Mouse (Mus musculus) lung, embryonic 16.5 days (tissue): ENCODE measurements around the gene Mpp4. TPM values are rescaled to one million over a fixed set of nuclear protein-coding genes. Genes with fewer than 3 reads are reported as not detected.

ENCODE experiments used
- ATAC-seq: fragments of 200-750 bp; cut with Nextera tagmentation; 2 replicates; pipeline ENCODE4 v1.8.0; 2017; ENCODE audit warnings: low read depth, mild to moderate bottlenecking, moderate library complexity
- H3K27ac ChIP-seq: fragments of 300-500 bp; sonication (generic); 2 replicates; pipeline ENCODE4 v1.5.1; 2014; ENCODE audit warnings: mild to moderate bottlenecking, control low read depth, low read length
- H3K27me3 ChIP-seq: fragments of 300-500 bp; sonication (generic); 2 replicates; pipeline ENCODE4 v1.6.1; 2014; ENCODE audit warnings: low read depth, low read length, mixed read lengths; ENCODE audit not compliant: control insufficient read depth, insufficient read depth
- H3K36me3 ChIP-seq: fragments of 300-500 bp; sonication (generic); 2 replicates; pipeline ENCODE4 v1.6.1; 2014; ENCODE audit warnings: low read length; ENCODE audit not compliant: control insufficient read depth, insufficient read depth
- H3K4me1 ChIP-seq: fragments of 300-500 bp; sonication (generic); replicated peaks from 2 replicates; pipeline ENCODE4 v1.6.1; 2014; ENCODE audit warnings: low read length, mixed read lengths; ENCODE audit not compliant: control insufficient read depth, insufficient read depth
- H3K4me2 ChIP-seq: fragments of 300-500 bp; sonication (generic); 2 replicates; pipeline ENCODE4 v1.6.1; 2014; ENCODE audit warnings: low read depth, low read length, control low read depth
- H3K4me3 ChIP-seq: fragments of 300-500 bp; sonication (generic); 2 replicates; pipeline ENCODE4 v1.5.1; 2014; ENCODE audit warnings: mild to moderate bottlenecking, low read length, control low read depth
- H3K9ac ChIP-seq: fragments of 300-500 bp; sonication (generic); 2 replicates; pipeline ENCODE4 v1.6.1; 2014; ENCODE audit warnings: low read length, control low read depth
- H3K9me3 ChIP-seq: fragments of 300-500 bp; sonication (generic); 2 replicates; pipeline ENCODE4 v1.6.1; 2016; ENCODE audit warnings: low read length; ENCODE audit not compliant: control insufficient read depth
- whole genome bisulfite sequencing: fragments of 180-500 bp; shearing (Covaris S2); extraction: QIAGEN DNeasy Blood & Tissue Kit; methylation state at CpG from one replicate; pipeline ENCODE4 v1.1.7; 2014; 5-methylcytosine and 5-hydroxymethylcytosine counted together
- polyA plus RNA-seq: library from polyadenylated mRNA; unstranded; fragments of >200 nt; fragmentation: Nextera tagmentation; extraction: Ambion mirVana; gene quantifications from 2 replicates; pipeline ENCODE4 v1.2.1, GENCODE M21; 2015

Mpp4 gene
- 0.06 and 0.41 TPM in 2 replicates for polyA plus RNA-seq

- no peak within 1 kb of the TSS for H3K27ac ChIP-seq
- H3K27me3 ChIP-seq, result no peaks in the 10 kb centered on the region
- H3K4me1 ChIP-seq, result no peaks in the 10 kb centered on the region
- no peak for ATAC-seq
- H3K9ac ChIP-seq, result no peak within 1 kb of the TSS
- no peak within 1 kb of the TSS for H3K4me2 ChIP-seq
- H3K4me3 ChIP-seq, result no peak within 1 kb of the TSS
- no peaks in the 10 kb centered on the region for H3K9me3 ChIP-seq
- 69% methylated on average over 12 of the region's 12 CpGs for WGBS
- peaks cover 11% of the 10 kb centered on the region for H3K36me3 ChIP-seq
Observed at GRCm38 (mm10) chr1:59163030-59163461, at the start of gene Mpp4. Gene Mpp4, minus strand, starts transcription at chr1:59163389.

DNA sequence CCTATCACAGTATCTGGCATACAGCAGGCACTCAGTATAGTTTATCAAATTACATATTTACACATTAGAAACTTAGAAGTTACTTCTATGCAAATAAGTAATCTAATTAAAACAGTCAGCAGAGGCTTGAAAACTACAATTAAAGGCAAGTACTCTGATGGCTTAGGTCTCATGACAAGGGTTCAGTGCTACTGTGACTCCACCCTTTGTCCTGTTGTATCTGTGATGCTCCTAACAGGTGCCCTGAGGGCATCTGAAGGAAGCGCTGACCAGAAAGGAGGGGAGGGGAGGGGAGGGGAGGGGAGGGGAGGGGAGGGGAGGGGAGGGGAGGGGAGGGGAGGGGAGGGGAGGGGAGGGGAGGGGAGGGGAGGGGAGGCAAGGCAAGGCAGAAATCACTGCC is 49.8 kb upstream of the Mpp4 start:
- no peak overlapping the region for H3K9ac ChIP-seq
- no peak overlapping the region for H3K4me3 ChIP-seq
- no peak overlapping the region for H3K27ac ChIP-seq
- no peak for ATAC-seq
- no peaks in the 10 kb centered on the region for H3K9me3 ChIP-seq
- 0 out of 2 replicates have a peak, but pooled peaks cover 3% of the 10 kb centered on the region for H3K36me3 ChIP-seq
- no peaks in the 10 kb centered on the region for H3K27me3 ChIP-seq
- no peak overlapping the region for H3K4me2 ChIP-seq
- no peaks in the 10 kb centered on the region for H3K4me1 ChIP-seq
- no CpG with 5 or more reads among the region's 1 CpGs for WGBS

DNA sequence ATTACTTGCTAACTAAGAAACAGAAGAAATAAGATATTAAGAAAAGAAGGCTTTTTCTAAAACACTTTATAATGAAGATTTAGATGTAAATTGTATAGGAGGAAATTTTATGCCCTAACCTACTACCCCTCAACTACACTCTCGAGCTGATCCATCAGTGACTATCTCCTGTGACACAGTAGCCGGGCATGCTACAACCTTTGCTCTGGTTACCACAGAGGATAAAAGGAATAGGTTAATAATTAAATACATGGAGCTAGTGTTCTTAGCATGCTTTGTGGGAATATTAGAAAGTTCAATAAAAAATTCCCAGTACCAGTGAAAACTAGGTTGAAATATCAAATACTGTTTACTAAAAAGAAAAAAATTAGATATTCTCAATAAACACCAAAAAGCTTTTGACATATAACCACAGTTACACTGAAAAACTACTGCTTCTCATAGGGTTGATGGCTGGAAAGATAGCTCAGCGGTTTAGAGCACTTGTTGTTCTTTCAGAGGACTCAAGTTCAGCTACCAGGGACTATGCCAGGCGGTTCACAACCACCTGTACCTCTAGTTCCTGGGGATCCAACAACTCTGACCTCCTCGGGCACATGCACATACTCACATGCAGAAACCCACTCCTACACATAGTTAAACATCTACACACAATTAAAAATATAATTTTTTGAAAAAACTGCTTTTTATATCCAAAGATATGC is 49.0 kb upstream of the Mpp4 start:
- Histone ChIP-seq H3K36me3 (0 out of 2 replicates have a peak, but pooled peaks cover 3% of the 10 kb centered on the region), H3K9ac (no peak overlapping the region), H3K27me3 (no peaks in the 10 kb centered on the region), H3K4me2 (no peak overlapping the region), H3K4me3 (no peak overlapping the region), H3K4me1 (no peaks in the 10 kb centered on the region), H3K9me3 (no peaks in the 10 kb centered on the region), H3K27ac (no peak overlapping the region)
- 62% methylated on average over 5 of the region's 5 CpGs for WGBS
- ATAC-seq, result no peak

GRCm38 (mm10) chr1:59211651-59212050 is 48.5 kb upstream of the Mpp4 start:
- WGBS, result 59% methylated on average over 4 of the region's 4 CpGs
- peak; percentile 34; the same call in 1 of the 2 replicates for ATAC-seq
- H3K36me3 ChIP-seq, result peaks cover 6% of the 10 kb centered on the region; the same call in 1 of the 2 replicates
- H3K27me3 ChIP-seq, result no peaks in the 10 kb centered on the region
- no peaks in the 10 kb centered on the region for H3K4me1 ChIP-seq
- H3K9ac ChIP-seq, result no peak overlapping the region
- H3K4me2 ChIP-seq, result no peak overlapping the region
- H3K4me3 ChIP-seq, result no peak overlapping the region
- H3K27ac ChIP-seq, result no peak overlapping the region
- no peaks in the 10 kb centered on the region for H3K9me3 ChIP-seq

DNA sequence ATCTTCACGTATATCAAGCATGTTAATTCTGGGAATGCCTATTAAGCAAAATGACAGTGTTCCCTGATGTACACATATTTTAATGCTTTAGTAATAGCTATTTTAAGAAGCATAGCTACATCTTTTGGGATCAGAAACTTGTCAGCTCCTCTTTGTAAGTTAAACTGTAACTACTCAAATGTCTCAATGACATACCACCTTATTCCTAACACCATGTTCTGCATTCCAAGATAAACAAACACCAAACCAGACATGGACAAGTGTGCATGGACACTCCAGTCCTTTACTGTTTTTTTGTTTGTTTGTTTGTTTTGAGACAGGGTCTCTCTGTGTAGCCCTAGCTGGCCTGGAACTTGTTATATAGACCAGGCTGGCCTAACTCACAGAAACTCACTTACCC is 45.1 kb upstream of the Mpp4 start:
- Histone ChIP-seq H3K4me3 (no peak overlapping the region), H3K9ac (no peak overlapping the region), H3K27me3 (no peaks in the 10 kb centered on the region), H3K36me3 (peaks cover 3% of the 10 kb centered on the region; the same call in 1 of the 2 replicates), H3K4me1 (no peaks in the 10 kb centered on the region), H3K9me3 (no peaks in the 10 kb centered on the region), H3K4me2 (no peak overlapping the region), H3K27ac (no peak overlapping the region)
- no peak for ATAC-seq
- 81% methylated on average over 1 of the region's 1 CpGs for WGBS

DNA sequence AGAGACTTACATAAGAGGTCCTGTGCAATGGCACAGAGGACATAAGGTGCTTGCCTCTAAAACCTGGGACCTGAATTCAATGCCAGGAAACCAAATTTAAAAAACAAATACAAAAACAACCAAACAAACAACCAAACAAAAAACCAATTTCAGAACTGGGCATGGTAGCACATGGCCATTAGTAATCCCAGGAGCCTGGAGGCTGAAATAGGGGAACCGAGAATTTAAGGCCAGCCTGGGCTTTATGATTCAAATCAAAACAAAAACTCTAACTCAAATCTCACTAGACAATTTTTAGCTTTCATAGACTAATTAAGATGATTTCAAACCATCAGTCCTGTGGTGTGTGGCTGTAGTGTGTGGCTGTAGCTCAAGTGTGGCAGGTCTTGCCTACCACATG is 41.3 kb upstream of the Mpp4 start:
- H3K27ac ChIP-seq, result no peak overlapping the region
- no peaks in the 10 kb centered on the region for H3K4me1 ChIP-seq
- H3K36me3 ChIP-seq, result peaks cover 14% of the 10 kb centered on the region; the same call in 1 of the 2 replicates
- 100% methylated on average over 1 of the region's 1 CpGs for WGBS
- H3K9me3 ChIP-seq, result no peaks in the 10 kb centered on the region
- ATAC-seq, result no peak
- no peaks in the 10 kb centered on the region for H3K27me3 ChIP-seq
- H3K4me2 ChIP-seq, result no peak overlapping the region
- no peak overlapping the region for H3K9ac ChIP-seq
- H3K4me3 ChIP-seq, result no peak overlapping the region

- Histone ChIP-seq H3K9ac (no peak overlapping the region), H3K4me1 (no peaks in the 10 kb centered on the region), H3K27me3 (no peaks in the 10 kb centered on the region), H3K36me3 (peaks cover 18% of the 10 kb centered on the region; the same call in 1 of the 2 replicates), H3K27ac (no peak overlapping the region), H3K4me2 (no peak overlapping the region), H3K4me3 (no peak overlapping the region), H3K9me3 (no peaks in the 10 kb centered on the region)
- no peak for ATAC-seq
- 84% methylated on average over 10 of the region's 10 CpGs for WGBS
Observed at GRCm38 (mm10) chr1:59202367-59202766, 39.2 kb upstream of the Mpp4 start.

GRCm38 (mm10) chr1:59201561-59201960 is 38.4 kb upstream of the Mpp4 start:
- Histone ChIP-seq H3K27me3 (no peaks in the 10 kb centered on the region), H3K27ac (no peak overlapping the region), H3K9me3 (no peaks in the 10 kb centered on the region), H3K36me3 (peaks cover 15% of the 10 kb centered on the region; the same call in 1 of the 2 replicates), H3K4me1 (no peaks in the 10 kb centered on the region), H3K4me3 (no peak overlapping the region), H3K4me2 (no peak overlapping the region), H3K9ac (no peak overlapping the region)
- 88% methylated on average over 1 of the region's 1 CpGs for WGBS
- ATAC-seq, result no peak

DNA sequence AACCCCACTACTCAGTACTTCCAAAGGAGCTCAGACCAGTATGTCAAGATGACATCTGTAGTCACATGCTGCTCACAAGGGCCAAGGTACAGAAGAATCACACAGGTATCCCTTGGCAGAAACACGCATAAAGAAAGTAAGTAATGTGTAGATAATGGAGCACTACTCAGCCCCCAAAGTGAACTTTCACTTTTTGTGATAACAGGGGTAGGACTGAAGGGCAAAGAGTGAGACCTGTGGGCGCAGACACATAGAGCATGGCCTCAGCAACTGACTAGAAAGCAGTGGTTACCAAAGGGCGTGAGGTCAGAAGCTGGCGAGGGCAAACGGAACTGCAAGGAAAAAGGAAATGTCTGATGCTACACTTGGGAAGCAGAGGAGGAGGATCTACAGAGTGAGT is 37.8 kb upstream of the Mpp4 start:
- Histone ChIP-seq H3K27ac (no peak overlapping the region), H3K27me3 (no peaks in the 10 kb centered on the region), H3K9me3 (no peaks in the 10 kb centered on the region), H3K4me2 (no peak overlapping the region), H3K36me3 (peaks cover 17% of the 10 kb centered on the region; the same call in 1 of the 2 replicates), H3K9ac (no peak overlapping the region), H3K4me3 (no peak overlapping the region), H3K4me1 (no peaks in the 10 kb centered on the region)
- 77% methylated on average over 5 of the region's 5 CpGs for WGBS
- ATAC-seq, result no peak
